Mouse (Mus musculus) spleen, adult 18-20 months (tissue): ENCODE measurements around the gene Snai1.
A peak's percentile ranks its signal among the peaks of the same experiment; 100 is the strongest.

Source experiments
- DNase-seq, 2 experiments: peaks; one replicate each; pipeline ENCODE4 v3.0.0; 2022; ENCODE audit warnings: mixed read lengths in 2 of 2

Snai1 gene

GRCm38 (mm10) chr2:167537476-167538297 lies at the start of gene Snai1:
Snai1 (plus strand) TSS chr2:167538195.
- peak; percentile 85 to 87 for DNase-seq

- no peak for DNase-seq
These were observed 47.0 kb upstream of the Snai1 start for GRCm38 (mm10) chr2:167490813-167491525.

- peak in 1 of 2 experiments; percentile 44 for DNase-seq
These were observed 46.0 kb upstream of the Snai1 start, which contains the start of gene Rnf114 for GRCm38 (mm10) chr2:167491757-167492708. Rnf114 (plus strand) TSS chr2:167492645.

DNA sequence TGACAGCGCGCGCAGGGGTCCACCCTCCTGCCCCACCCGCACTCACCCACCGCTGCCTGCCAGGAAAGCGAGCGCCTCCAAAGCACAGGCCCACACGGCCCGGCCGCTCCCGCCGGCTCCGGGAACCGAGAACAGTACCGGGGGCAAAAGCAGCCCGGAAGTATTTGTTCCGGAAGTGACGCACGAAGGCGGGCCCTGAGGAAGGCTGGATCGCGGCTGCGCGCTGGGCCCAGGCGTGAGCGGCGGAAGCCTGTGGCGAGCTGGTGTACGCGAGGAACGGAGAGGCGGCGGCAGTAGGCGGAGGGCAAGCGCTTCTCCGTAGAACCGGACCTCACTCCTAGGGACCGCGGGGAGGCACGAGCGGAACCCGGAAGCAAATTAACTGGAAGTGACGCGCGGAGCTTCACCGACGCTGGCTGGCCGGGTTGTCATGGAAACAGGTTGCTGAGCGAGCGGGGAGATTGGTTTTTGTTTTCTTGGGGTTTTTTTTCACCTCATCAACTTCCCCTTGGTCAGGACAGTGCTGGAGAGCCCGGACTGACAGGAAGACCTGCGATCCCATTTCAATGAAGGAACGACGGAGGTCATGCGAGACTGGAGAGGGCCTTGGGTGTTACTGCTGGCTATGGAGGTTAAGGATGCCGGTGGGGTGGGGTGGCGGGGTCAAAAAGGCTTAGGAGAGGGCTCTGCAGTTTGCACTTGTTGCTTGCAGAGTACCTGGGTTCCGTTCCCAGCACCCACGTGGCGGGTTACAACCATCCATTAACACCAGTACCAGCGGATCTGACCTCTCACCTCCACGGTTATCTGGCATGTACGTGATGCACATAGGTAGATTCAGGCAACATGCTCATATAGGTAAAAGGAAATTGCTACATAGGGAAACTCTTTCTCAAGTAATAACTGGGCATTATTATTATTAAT lies 45.0 kb upstream of the Snai1 start, which contains the start of gene Spata2:
TSS of gene Spata2 (minus strand) at position 175 of the 924 bp plus-strand sequence.
- peak; percentile 90 to 95 for DNase-seq

- DNase-seq = no peak
These were observed 41.6 kb upstream of the Snai1 start for GRCm38 (mm10) chr2:167496437-167496836.

- DNase-seq = peak in 1 of 2 experiments; percentile 62
These were observed 40.7 kb upstream of the Snai1 start for GRCm38 (mm10) chr2:167497272-167497671.

DNA sequence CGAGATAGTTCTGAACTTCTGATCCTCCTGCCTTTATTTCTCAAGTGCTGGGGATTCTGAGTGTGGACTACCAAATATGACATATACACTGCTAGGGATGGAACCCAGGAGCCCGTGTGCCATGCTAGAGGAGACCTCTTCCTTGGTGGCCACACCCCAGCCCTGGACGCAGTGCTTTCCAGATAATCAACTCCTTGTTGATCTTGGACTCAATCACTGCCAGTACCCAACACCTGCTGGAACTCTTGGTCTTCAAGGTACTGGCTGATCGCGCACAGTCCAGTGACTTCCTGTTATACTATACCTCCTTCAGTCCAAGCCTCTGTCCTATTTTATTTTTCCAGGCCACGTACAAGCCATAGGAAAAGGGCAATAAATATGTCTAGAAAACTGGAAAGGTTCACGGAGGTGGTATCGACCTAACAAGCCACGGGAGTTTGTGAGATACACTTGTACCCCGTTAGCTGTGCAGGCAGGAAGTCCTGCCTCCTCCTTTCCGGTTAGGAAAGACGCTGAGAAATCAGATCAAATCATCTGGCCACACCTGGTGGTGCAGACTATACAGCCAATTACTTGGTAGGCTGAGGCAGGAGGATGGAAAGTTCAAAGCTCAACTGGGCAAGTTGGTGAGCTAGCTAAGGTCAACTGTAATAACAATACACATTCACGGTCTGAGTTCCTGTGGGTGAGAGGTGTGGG lies 35.3 kb upstream of the Snai1 start:
- no peak for DNase-seq

GRCm38 (mm10) chr2:167503253-167503895 lies 34.6 kb upstream of the Snai1 start:
- peak; percentile 82 to 91 for DNase-seq

- DNase-seq = peak; percentile 38 to 64
These were observed 34.1 kb upstream of the Snai1 start for GRCm38 (mm10) chr2:167503896-167504349.

DNA sequence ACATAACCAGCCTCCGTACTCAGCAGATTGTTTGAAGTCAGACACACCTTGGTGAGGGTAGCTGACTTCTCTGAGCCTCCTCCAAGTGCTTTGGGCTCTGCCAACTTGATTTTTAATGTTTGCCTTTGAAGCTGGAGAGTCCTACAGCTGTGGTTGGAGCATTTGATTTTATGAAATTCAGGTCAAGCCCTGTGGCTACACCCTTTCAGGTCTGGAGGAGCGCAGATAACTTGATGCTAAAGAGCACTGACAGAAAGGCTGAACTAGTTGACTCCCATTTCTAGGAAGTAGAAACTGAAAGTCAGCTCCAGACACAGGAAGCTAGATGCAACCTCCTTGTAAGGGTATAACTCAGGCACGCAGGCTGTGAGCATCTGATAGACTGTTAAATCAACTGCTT lies 32.9 kb upstream of the Snai1 start:
- peak in 1 of 2 experiments; percentile 32 for DNase-seq

DNA sequence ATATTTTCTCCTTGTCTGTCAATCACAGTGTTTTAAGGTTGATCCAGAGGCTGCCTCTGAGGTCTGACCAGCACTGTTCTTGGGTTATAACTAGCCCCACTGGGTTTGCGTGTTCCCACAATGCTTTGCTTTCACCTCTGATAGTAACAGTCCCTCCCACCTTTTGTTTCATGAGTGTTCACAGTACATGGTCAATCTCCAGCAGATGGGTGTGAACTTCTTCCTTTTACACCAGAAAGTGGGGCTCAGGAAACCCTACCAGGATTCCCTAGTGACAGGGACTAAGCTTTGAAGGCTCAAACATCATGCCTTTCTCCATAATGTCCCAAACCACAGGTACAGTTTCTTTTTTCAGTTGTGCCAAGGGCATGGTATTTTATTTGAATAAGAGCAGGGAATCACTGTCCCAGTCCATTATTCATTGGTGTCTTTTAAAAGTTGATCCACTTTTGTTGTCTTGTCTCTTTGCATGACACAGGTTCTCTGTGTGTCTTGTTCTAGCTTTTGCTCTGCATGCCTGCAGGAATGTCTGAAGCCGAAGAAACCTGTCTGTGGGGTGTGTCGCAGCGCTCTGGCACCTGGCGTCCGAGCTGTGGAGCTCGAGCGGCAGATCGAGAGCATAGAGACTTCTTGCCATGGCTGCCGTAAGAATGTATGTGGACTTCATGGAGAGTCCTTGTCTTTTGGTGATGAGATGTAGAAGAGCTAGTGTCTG lies 31.3 kb upstream of the Snai1 start:
- DNase-seq = no peak

DNA sequence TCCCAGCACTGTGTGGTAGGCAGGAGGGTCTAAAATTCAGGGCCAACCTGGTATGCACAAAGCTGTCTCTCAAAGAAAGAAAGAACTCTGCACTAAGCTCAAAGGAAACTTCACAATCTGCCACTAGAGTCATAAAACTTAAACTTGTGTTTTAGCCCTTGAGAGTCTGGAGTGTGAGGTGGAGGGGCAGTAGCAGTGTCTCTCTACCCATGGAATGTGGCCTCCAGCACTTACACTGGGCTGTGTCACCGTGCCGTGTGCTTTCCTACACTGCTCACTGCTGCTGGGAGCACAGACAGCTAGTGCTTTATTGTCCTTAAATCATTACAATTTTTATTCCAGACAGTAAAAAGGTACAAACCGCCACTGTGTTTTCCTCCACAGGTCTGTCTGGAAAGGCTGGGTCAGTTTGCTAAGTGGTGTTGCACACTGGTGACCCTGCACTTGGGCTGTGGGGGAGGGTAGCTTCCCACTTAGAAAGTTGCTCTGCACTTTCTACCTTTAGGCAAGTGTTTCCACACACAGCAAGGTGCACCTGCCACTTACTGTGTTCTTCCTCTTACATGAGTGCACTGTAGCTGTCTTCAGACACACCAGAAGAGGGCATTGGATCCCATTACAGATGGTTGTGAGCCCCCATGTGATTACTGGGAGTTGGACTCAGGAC lies 30.1 kb upstream of the Snai1 start:
- no peak for DNase-seq

DNA sequence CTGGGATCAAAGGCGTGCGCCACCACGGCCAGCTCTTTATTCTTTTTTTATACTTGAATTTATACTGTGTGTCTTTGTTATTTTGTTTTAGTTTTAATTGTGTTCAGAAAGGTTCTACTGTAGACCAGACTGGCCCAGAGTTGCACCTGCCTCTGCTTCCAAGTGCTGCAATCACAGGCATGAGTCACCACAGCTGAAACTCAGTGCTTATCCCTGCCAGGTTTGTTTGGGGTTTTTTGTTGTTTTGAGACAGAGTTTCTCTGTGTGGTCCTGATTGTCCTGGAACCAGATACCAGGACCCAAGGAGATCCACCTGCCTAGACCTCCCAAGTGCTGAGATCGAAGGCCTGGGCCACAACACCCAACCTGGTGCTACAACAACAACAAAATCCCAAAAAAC lies 29.4 kb upstream of the Snai1 start:
- DNase-seq = no peak

DNA sequence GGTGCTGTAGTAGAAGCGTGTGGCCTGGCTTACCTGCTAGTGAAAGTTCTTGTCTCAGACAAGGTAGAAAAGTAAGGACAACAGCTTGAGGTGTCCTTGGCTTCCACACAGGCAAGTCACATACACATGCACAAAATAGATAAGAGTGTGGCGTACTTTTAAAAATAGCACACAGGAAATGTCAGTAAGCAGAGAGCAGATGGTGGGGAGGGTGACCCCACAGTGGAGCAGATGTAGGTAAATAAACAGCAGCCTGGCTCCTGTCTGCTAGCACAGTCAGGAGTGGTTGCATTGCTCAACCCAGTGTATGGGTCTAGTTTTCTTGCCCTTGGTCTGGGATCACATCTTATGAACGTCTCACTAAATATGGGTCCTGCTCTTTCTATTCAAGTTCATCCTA lies 27.5 kb upstream of the Snai1 start:
- DNase-seq = no peak

DNA sequence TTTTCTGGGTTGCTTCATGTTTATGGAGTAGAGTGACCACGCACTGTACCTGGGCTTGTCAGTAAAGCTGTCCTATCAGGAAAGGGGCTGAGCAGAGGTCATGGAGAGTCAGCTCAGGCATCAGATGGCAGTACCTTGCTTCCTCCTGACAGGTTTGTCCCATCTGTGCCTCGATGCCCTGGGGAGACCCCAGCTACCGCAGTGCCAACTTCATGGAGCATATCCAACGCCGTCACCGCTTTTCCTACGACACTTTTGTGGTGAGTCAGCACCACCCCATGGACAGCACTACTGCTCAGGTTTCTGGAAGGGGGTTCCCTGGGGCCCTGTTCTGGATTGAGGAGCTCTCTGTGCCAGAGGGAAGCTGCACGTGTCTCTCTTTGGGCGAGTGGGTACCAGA lies 25.6 kb upstream of the Snai1 start:
- no peak for DNase-seq

GRCm38 (mm10) chr2:167512970-167513369 lies 25.0 kb upstream of the Snai1 start:
- DNase-seq = no peak

- no peak for DNase-seq
These were observed 23.4 kb upstream of the Snai1 start for GRCm38 (mm10) chr2:167514641-167515040.

DNA sequence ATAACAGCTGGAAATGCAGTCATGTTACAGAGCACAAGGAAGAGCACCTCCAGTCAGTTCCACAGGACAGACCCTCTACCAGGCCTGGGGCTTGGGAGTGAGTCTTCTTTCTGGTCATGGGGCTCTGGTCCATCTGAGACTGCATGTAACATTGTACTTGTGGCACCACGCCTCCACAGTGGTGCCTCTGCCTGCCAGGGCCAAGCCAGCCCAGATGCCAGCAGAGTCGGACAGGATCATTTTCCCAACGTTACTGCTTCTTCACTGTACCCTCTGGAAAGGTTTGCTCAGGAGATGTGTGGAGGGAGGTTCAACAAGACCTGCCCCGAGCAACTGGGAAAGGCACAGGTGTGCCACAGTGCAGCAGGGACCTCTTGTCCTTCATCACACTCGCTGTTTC lies 22.3 kb upstream of the Snai1 start:
- DNase-seq = no peak
